Mouse (Mus musculus) olfactory bulb, adult 2 months (tissue): ENCODE measurements around the gene Abraxas2.

Experiments used
- CTCF ChIP-seq: fragments of 200-500 bp; IDR thresholded peaks from 2 replicates; pipeline ENCODE4 v1.5.1; 2012; ENCODE audit warnings: low read depth, mild to moderate bottlenecking, low read length, moderate library complexity; ENCODE audit not compliant: insufficient read depth
- POLR2A ChIP-seq: fragments of 200-500 bp; IDR thresholded peaks from 2 replicates; pipeline ENCODE4 v1.6.1; 2012; ENCODE audit warnings: mild to moderate bottlenecking, low read depth, low read length, moderate library complexity; ENCODE audit not compliant: insufficient read depth

- TF ChIP-seq CTCF (no peak), POLR2A (no peak)
Observed at GRCm38 (mm10) chr7:132925227-132925626, 66.2 kb downstream of the Abraxas2 start.
